Mouse (Mus musculus) urinary bladder, postnatal 0 days (tissue): ENCODE measurements around the gene Gm21865. TPM values are rescaled to one million over a fixed set of nuclear protein-coding genes. Genes with fewer than 3 reads are reported as not detected.

Source experiments
- polyA plus RNA-seq: library from polyadenylated mRNA; unstranded; fragments of >200 nt; fragmentation: Nextera tagmentation; extraction: Ambion mirVana; gene quantifications from 2 replicates; pipeline ENCODE4 v1.2.1, GENCODE M21; 2015

Gm21865 gene
- polyA plus RNA-seq: not detected in 2 replicates

DNA sequence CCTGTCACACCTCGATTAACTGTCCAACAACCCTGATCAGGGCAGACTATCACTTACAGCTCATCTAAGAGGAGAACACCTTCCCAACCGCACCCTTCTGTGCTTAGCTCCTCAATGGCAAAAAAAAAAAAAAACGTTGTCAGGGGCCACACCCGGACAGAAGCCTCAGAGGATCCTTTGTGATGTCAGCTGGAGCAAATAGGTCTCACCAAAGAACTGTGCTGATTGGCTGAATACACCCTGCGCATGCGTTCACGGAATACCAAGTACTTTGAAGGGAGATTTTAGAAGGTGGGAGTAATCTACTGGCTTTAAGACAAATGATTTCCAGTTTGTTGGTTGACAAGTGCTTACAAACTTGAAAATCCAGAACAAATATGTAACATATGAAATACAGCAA lies at the start of gene Gm21865:
TSS of gene Gm21865 (minus strand) at position 101 of the 400 bp plus-strand sequence.

Other genes starting within 250 kb of the Gm21865 start
- not detected in 2 replicates for gene Gm21882, start 64.6 kb upstream of the Gm21865 start, polyA plus RNA-seq